Mouse (Mus musculus): ENCODE data around the gene Fcgr1. TPM values are rescaled to one million over a fixed set of nuclear protein-coding genes. Genes with fewer than 3 reads are reported as not detected.
A peak's percentile ranks its signal among the peaks of the same experiment; 100 is the strongest.
"Not testable (repeated sequence)": the region's sequence is repeated elsewhere in the genome, so short reads cannot be mapped to it uniquely, and the experiment has no call there.

The Fcgr1 gene
- polyA plus RNA-seq, 1 experiment from 2014 or later, result 2.5 TPM

DNA sequence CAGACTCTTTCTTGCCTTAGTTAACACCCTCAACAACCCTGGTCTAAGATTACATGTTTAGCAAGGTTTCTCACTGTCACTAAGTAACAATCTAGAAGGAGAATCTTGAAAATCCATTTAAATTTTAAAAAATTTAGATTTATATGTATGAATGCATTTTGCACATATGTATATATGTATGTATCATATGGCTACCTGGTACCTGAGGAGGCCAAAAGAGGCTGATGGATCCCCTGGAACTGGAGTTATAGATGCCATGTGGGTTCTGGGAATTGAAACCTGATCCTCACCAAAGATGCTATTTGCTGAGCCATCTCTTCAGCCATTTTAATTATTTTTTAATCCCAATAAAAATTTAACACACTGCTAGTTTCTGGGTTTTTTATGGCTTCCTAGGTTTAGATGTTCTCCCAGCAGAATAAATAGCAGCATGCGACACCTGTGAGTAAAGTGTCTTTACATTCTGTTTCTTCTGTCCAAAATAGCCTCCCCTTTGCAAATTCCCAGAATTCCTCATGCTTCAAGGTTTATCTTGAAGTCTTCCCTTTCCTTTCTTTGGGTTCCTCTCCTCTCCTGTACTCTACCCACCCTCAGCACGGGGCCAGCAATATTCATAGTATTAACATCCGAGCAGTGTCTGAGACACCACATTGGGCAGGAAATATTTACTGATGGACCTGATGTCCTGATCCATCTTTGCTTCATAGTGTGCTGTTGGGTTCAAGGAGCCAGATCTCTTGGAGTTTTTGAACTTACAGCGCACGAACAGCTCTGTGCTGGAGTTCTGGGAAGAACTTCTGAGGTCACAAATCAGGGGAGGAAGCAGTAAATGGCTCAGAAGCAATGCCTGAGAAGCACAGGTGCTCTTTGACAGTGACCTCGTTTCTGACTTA lies 45.4 kb downstream of the Fcgr1 start:
- Histone ChIP-seq H3K9ac (ENCODE audit: low read length) (peak overlapping the region; percentile 74), H3K4me1 (ENCODE audit: control insufficient read depth, insufficient read depth, low read length) (peaks cover 24% of the 10 kb centered on the region), H3K27me3 (ENCODE audit: control insufficient read depth, insufficient read depth, low read length) (no peaks in the 10 kb centered on the region), H3K36me3 (ENCODE audit: control insufficient read depth, insufficient read depth) (no peaks in the 10 kb centered on the region), H3K4me3 (ENCODE audit: low read length) (peak overlapping the region; percentile 53; the same call in 1 of the 2 replicates), H3K27ac (ENCODE audit: low read length) (no peak overlapping the region), H3K9me3 (replicated peaks; ENCODE audit: control insufficient read depth, low read length) (no peaks in the 10 kb centered on the region), H3K4me2 (ENCODE audit: low read depth, low read length) (peak overlapping the region; percentile 63)
- ATAC-seq (replicated peaks; ENCODE audit: extremely low read depth, insufficient read depth, low FRiP score), result no peak
- WGBS, result 49% methylated on average over 6 of the region's 6 CpGs

DNA sequence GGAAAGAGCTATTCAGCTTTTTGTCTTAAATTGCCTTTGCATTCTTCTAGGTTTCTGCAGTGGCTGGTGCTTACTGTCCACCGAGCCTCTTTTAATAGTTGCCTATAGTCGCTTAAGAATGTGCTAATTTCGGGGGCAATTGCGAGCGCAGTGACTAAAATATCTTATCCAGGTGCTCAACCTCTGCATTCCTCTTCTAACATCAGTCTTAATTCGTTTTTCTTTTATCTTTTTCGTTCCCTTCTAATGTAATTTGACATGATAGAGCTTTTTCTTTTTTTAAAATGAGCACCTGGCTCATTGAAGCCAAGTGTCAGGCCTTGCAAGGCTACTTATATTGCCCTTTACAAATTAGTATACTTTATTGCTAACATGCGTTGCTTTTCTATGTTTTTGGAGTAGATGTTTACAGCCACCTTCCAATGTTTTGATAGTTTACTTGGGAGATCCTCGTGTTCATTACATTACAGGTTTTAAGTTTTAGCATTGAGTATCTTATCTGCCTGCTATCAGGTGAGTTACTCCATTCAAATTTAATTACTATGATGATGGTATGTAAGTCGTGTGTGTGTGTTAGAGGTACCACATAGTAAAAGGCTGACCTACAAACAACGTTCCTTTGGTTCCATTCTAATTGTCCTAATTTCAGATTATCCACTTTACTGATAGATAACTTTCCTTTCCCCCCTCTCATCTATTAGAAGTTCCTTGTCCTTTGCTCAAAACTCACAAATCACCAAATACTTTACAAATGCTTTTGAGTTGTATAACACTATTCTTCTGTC lies 46.2 kb downstream of the Fcgr1 start:
- peak overlapping the region; percentile 62 for H3K27ac ChIP-seq (ENCODE audit: low read length)
- H3K9ac ChIP-seq (ENCODE audit: low read length), result peak overlapping the region; percentile 74
- ATAC-seq (replicated peaks; ENCODE audit: extremely low read depth, insufficient read depth, low FRiP score), result no peak
- 9% methylated on average over 11 of the region's 11 CpGs for WGBS
- peak overlapping the region; percentile 63 for H3K4me2 ChIP-seq (ENCODE audit: low read depth, low read length)
- H3K36me3 ChIP-seq (ENCODE audit: control insufficient read depth, insufficient read depth), result no peaks in the 10 kb centered on the region
- peak overlapping the region; percentile 53 for H3K4me3 ChIP-seq (ENCODE audit: low read length)
- no peaks in the 10 kb centered on the region for H3K9me3 ChIP-seq (replicated peaks; ENCODE audit: control insufficient read depth, low read length)
- H3K4me1 ChIP-seq (ENCODE audit: control insufficient read depth, insufficient read depth, low read length), result peaks cover 24% of the 10 kb centered on the region
- no peaks in the 10 kb centered on the region for H3K27me3 ChIP-seq (ENCODE audit: control insufficient read depth, insufficient read depth, low read length)

DNA sequence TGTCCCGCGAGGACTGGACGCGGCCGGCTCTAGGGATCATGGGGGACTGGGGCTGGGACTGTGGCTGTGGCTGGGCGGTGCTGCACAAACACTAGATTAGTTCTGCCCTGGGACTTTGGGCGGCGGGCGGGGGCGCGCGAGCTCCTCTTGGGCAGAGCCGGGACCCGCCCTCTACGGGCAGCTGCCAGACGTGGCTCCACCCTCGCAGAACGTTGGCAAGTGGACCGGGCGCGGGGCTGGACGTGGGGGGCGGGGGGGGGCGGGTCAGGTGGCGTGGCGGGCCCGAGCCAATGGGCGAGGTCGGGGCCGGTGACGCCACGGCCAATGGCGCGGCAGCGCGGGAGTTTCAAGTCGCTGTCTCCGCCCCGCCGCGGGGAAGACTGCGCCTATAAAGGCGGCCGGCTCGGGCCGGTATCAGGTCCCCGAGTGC lies 47.3 kb downstream of the Fcgr1 start, which contains the start of gene Hist2h3c1:
Gene Hist2h3c1 (plus strand): TSS at position 259 of the 430 bp plus-strand sequence.
- Histone ChIP-seq H3K4me2 (ENCODE audit: low read depth, low read length) (peak within 1 kb of the TSS; percentile 63), H3K9ac (ENCODE audit: low read length) (peak within 1 kb of the TSS; percentile 74), H3K4me3 (ENCODE audit: low read length) (peak within 1 kb of the TSS; percentile 53), H3K27ac (ENCODE audit: low read length) (peak within 1 kb of the TSS; percentile 80), H3K4me1 (ENCODE audit: control insufficient read depth, insufficient read depth, low read length) (peaks cover 24% of the 10 kb centered on the region)
- H3K9me3 ChIP-seq (replicated peaks; ENCODE audit: control insufficient read depth, low read length); H3K27me3 ChIP-seq (ENCODE audit: control insufficient read depth, insufficient read depth, low read length); H3K36me3 ChIP-seq (ENCODE audit: control insufficient read depth, insufficient read depth): not testable (repeated sequence)
- ATAC-seq (replicated peaks; ENCODE audit: extremely low read depth, insufficient read depth, low FRiP score), result peak; percentile 90
- 0% methylated on average over 13 of the region's 47 CpGs for WGBS

DNA sequence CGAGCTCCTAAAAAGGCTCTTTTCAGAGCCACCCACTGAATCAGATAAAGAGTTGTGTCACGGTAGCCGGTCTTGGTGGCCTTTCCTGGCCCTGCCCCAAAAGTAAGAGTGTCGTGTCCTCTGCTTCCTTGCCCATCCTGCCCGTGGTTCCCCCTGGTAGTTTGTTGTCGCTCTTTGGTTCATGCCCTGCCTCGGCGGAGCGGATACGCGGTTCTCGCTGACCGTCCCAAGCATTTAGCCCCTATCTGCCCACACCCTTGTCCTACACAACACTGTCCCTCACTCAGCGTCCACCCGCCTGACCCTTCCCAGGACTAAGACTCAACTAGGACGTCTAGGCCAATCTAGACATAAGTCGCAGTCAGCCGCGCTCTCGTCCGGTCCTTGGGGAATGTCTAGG lies 47.8 kb downstream of the Fcgr1 start:
- not testable (repeated sequence) for ATAC-seq (replicated peaks; ENCODE audit: extremely low read depth, insufficient read depth, low FRiP score)

DNA sequence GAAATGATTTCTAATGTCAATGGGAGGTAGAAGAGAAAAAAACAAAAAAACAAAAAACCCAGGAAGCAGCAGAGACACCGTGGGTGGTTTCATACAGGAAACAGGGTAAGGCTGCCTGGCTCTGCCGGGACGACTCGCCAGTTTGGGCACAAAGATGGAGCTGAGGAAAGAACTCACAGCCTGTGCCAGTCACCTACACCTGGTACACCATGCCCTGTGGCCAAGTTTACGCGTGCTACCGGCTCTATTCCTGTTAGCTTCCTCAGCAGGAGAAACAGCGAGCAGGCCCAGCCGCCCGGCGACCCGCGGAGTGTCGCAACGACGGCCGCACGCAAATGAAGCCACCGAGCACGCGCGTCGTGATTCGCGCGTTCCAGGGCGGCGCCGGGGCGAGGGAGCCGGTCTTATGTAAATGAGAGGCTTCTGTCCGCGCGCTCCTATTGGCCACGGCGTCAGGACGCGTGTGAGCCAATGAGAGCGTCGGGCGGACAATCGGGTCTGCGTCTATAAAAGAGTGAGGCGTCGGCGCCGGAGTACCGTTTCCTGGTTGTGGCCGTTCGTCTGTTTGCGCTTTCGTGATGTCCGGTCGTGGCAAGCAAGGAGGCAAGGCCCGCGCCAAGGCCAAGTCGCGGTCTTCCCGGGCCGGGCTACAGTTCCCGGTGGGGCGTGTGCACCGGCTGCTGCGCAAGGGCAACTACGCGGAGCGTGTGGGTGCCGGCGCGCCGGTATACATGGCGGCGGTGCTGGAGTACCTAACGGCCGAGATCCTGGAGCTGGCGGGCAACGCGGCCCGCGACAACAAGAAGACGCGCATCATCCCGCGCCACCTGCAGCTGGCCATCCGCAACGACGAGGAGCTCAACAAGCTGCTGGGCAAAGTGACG lies 48.5 kb downstream of the Fcgr1 start, which contains the start of gene Hist2h2aa1:
Gene Hist2h2aa1 (plus strand): TSS at position 495 of the 884 bp plus-strand sequence.
- not testable (repeated sequence) for H3K9me3 ChIP-seq (replicated peaks; ENCODE audit: control insufficient read depth, low read length); H3K27me3 ChIP-seq (ENCODE audit: control insufficient read depth, insufficient read depth, low read length); H3K36me3 ChIP-seq (ENCODE audit: control insufficient read depth, insufficient read depth)
- H3K4me1 ChIP-seq (ENCODE audit: control insufficient read depth, insufficient read depth, low read length), result peaks cover 26% of the 10 kb centered on the region
- ATAC-seq (replicated peaks; ENCODE audit: extremely low read depth, insufficient read depth, low FRiP score), result peak; percentile 83
- H3K4me2 ChIP-seq (ENCODE audit: low read depth, low read length), result peak within 1 kb of the TSS; percentile 69
- WGBS, result 0% methylated on average over 20 of the region's 88 CpGs
- peak within 1 kb of the TSS; percentile 97 for H3K27ac ChIP-seq (ENCODE audit: low read length)
- H3K4me3 ChIP-seq (ENCODE audit: low read length), result peak within 1 kb of the TSS; percentile 57
- peak within 1 kb of the TSS; percentile 82 for H3K9ac ChIP-seq (ENCODE audit: low read length)

More for the DNA sequence above, 47.8 kb downstream of the Fcgr1 start:
- not testable (repeated sequence) for H3K9ac ChIP-seq (ENCODE audit: low read length); H3K36me3 ChIP-seq (ENCODE audit: control insufficient read depth, insufficient read depth); H3K27me3 ChIP-seq (ENCODE audit: control insufficient read depth, insufficient read depth, low read length); H3K4me2 ChIP-seq (ENCODE audit: low read depth, low read length); H3K9me3 ChIP-seq (replicated peaks; ENCODE audit: control insufficient read depth, low read length)
- Histone ChIP-seq H3K4me3 (ENCODE audit: low read length) (peak overlapping the region; percentile 43), H3K27ac (ENCODE audit: low read length) (peak overlapping the region; percentile 80), H3K4me1 (ENCODE audit: control insufficient read depth, insufficient read depth, low read length) (peaks cover 24% of the 10 kb centered on the region)
- WGBS, result 0% methylated on average over 10 of the region's 21 CpGs

DNA sequence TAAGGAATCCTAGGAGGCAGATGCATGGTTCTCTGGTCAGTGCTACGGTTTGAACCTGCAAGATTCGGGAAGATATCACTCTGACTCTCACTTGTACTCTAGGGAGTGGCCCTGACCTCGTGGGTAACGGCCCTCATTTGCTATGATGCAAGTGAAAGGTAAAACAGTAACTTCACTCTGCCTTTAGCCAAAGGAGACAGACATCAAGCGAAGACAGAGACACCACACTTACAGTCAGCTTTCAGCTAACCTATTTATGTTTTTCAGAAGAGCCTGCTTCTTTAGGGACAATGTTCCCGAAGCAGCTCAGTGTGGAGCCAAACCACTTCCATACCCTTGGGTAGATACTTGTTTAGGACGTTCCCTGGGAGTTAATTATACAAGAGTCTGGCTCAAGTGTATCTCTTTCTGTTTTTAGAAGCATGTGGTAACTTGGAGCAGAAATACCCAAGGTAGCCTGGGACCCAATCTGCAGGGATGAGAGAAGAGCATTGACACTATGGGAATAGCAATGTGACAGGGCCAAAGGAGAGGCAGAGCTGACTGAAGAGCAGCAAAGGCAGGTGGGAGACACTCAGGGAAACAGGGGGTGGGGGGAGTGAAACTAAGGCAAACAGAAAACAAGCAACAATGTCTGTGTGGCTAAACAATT lies 49.7 kb downstream of the Fcgr1 start:
- Histone ChIP-seq H3K27ac (ENCODE audit: low read length) (peak overlapping the region; percentile 97), H3K4me1 (ENCODE audit: control insufficient read depth, insufficient read depth, low read length) (peaks cover 25% of the 10 kb centered on the region), H3K9ac (ENCODE audit: low read length) (peak overlapping the region; percentile 82), H3K4me3 (ENCODE audit: low read length) (peak overlapping the region; percentile 57), H3K4me2 (ENCODE audit: low read depth, low read length) (peak overlapping the region; percentile 69), H3K36me3 (ENCODE audit: control insufficient read depth, insufficient read depth) (no peaks in the 10 kb centered on the region), H3K9me3 (replicated peaks; ENCODE audit: control insufficient read depth, low read length) (no peaks in the 10 kb centered on the region), H3K27me3 (ENCODE audit: control insufficient read depth, insufficient read depth, low read length) (no peaks in the 10 kb centered on the region)
- 75% methylated on average over 7 of the region's 7 CpGs for WGBS
- ATAC-seq (replicated peaks; ENCODE audit: extremely low read depth, insufficient read depth, low FRiP score), result no peak

DNA sequence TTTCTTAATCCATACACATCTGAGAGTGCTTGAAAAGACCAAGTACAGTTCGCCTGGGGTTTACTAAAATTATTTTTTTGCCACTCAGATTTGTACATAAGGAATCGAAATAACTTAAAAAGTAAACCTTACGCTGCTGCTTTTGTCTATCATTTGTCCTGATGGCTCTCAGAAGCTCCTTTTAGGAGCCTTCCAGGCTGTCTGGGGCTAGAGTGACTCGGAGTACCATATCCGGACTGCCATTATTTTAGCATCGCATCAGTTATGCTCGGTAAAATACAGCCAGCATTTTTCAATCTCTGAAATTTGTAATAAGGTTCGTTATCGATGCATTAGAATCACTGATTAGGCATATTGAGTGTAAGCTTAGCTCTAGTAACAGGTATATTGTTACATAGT lies 53.0 kb downstream of the Fcgr1 start:
- peaks cover 22% of the 10 kb centered on the region for H3K4me1 ChIP-seq (ENCODE audit: control insufficient read depth, insufficient read depth, low read length)
- no peaks in the 10 kb centered on the region for H3K9me3 ChIP-seq (replicated peaks; ENCODE audit: control insufficient read depth, low read length)
- H3K9ac ChIP-seq (ENCODE audit: low read length), result peak overlapping the region; percentile 71
- no peak for ATAC-seq (replicated peaks; ENCODE audit: extremely low read depth, insufficient read depth, low FRiP score)
- peak overlapping the region; percentile 87 for H3K27ac ChIP-seq (ENCODE audit: low read length)
- peak overlapping the region; percentile 12; the same call in 1 of the 2 replicates for H3K4me3 ChIP-seq (ENCODE audit: low read length)
- WGBS, result 79% methylated on average over 9 of the region's 9 CpGs
- H3K27me3 ChIP-seq (ENCODE audit: control insufficient read depth, insufficient read depth, low read length), result no peaks in the 10 kb centered on the region
- peak overlapping the region; percentile 57 for H3K4me2 ChIP-seq (ENCODE audit: low read depth, low read length)
- no peaks in the 10 kb centered on the region for H3K36me3 ChIP-seq (ENCODE audit: control insufficient read depth, insufficient read depth)
